Mouse (Mus musculus) right cerebral cortex, adult 18-20 months (tissue): ENCODE measurements at regions not wholly inside any gene's neighbourhood (a gene's known extent, or its start where the extent isn't known, plus 50 kb on each side); places are given as distances from the start of the nearest gene placed in this dataset.

Experiments used
- DNase-seq: peaks from one replicate; pipeline ENCODE4 v3.0.0; 2022; ENCODE audit warnings: mixed read lengths

DNA sequence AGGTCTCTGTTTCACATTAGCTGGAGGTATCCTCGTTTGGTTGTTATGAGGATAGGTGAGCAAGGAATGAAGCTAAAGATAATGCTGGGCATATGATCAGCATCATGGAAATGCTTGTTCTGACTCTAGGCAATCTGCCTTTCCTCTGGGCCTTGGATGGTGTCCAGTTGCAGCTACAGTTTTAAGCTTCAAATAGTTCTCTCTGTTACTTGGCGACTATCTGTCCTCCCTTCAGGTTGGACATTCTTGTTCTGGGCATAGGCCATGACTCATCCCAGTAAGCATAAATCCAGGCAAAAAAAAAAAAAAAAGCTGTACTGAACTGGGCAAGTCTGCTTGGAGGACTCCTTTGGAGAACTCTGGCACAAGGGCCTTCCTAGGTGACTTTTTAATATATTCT, 776.9 kb downstream of the Kcnma1 start:
- no peak for DNase-seq

DNA sequence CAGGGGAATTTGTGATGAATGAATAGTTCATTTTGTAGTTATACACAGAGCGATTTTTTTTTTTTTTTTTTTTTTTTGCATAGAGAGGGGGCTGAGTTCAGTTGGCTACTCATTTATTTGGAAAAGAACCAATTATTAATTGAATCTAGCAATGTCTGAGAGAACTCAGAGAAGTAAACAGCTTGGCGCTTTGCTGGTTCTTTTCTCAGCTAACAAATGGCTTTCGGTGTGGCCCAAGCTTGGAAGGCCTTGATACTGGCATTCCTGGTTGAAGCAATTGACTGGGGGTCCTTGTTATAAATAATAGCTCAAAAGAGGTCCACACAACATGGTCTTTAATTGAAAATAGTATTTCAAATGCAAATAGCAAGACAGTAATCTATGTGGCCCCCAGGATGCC, 815.6 kb downstream of the Kcnma1 start:
- no peak for DNase-seq

DNA sequence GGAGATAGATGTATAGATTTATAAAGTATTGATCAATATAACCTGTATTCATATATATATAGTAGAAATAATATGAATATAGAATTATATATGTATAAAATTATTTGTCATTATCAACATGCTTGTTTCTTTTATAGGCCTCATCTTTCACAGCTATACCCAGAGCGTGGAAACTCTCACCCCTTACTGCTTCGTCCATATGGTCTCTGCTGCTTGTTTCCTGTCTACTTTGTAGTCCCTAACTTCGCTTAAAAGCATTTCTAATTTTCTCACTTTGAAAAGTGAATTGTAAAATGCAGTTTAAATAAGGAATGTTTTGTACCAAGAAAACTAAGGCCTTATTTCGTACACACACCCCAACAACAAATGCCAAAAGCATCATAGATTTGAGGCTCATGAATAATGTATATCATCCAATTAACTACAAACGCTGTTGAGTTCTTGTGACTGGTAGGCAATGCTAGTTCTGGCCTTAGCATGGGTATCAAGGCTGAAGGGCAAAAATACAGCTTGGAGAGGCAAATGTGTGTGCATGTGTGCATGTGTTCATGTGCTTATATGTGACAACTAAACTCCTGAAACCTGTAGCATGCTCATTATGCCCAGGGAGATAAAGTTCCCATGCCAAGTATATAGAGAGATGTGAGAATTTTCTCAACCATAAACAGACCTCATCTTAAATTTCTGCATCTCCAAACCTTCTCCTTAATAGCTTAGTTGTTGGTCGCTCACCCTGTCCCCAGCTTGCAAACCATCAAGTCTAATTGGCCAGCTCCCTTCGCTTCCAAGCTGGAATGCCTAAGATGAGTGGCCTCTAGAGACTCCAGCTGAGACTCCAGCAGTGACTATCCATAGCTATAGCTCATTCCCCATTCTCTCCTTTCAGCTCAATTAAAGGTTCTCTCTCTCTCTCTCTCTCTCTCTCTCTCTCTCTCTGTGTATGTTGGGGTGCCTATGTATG, 819.4 kb downstream of the Kcnma1 start:
- no peak for DNase-seq

DNA sequence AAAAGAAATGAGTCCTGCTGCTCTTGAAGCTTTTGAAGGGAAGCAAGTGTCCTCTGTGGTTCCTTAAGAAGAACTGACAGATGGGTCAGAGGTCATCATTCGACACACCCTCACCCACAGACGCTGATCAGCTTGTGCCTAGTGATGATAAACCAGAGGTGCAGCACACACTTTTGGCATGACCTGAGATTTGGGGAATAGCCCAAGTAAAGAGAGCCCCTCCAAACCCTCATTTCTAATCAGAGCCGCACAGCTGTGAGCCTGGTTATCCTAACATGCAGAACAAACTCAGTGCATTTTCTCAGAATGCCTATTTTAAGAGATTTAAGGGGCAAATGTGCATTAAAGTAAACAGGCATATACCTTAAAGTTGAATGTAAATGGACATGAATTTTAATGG, 821.7 kb downstream of the Kcnma1 start:
- DNase-seq, result no peak

DNA sequence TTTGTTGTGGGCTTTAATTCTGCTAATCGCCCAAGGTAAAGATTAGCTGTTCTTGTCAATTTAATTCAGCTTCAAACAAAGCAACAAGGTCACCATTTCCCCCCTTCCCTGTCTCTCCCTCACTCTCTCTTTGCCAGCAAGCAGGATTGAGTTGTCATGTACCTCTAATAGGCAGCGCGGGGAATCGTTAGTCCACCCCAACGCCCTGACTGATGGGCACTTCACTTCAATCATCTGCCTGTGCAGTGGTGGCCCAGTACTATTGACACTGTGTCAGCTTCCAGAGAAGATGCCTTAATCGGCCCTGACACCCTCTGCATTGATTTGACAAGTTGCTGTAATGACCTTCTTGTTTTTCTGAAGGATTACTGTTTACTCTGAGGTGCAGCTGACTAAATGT, 828.9 kb downstream of the Kcnma1 start:
- no peak for DNase-seq

DNA sequence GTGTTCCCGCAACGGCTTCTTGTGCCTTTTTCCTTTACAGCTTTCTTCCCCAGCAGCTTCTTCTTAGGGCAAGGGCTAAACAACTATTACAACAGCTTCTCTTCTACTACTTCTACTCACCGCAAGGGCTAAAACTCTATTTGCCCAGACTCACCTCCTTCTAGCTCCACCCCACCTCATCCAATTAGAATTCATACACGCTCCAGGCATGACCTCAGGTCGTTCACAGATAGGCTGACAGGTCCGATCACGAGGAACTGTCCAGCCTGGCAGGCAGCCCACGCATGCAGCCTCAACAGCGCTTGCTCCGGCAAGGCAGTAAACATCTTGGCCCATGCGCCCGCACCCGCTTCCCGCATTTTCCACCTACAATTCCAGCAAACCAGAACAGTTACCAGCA, 844.9 kb downstream of the Kcnma1 start:
- DNase-seq, result no peak

DNA sequence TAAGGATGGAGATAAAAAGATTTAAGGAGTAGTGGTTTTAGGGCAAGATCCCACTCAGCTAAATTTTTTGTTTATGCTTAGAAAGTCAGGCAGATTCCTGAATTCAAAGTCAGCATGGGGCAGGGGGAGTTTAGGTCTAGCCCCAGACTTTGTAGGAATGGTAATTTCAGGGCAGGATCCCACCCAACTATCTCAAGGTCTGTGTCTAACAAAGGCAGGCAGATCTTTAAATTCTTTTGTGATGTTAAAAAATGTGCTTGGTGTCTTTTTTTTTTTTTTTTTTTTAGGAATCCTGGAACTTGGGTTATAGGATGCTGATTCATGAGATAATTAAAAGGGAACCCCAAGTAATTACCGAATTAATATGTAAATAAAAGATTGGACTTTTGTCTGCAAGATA, 853.7 kb downstream of the Kcnma1 start:
- no peak for DNase-seq

DNA sequence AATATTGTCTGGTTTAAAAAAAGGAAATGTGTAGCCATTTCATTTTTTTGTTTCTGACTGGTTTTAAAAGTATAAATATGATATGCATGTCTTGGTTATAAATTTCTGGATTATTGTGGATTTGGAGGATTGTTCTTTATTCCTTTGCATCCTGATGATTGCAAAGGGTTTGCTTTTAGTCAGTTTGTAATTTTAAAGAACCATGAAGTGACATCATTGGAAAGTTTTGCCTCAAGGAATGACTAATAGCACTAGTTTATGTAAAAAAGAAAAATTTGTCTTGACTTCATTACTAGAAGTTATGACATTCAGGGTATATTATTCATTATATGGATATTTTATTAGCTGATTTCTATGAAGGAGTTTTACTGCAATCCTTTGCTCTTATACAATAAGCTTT, 863.9 kb downstream of the Kcnma1 start:
- DNase-seq, result no peak

DNA sequence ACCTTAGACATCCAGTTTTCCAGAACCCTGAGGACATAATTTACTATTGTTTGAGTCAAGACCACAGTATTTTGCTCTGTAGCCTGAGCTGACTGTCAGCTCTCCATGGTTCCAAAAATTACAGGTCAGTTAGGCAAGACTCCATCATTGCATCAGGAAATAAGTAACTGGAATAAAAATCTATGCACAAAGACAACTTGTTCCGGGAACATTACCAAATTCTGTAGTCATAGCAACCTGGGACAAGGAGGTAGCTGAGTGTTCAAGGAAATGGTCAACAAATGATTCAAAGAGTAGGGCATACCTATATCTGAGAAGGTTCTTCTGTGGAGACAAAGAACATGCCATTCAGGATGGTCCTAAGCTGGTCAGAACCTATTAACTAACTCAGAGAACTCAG, 867.3 kb downstream of the Kcnma1 start:
- DNase-seq, result no peak

DNA sequence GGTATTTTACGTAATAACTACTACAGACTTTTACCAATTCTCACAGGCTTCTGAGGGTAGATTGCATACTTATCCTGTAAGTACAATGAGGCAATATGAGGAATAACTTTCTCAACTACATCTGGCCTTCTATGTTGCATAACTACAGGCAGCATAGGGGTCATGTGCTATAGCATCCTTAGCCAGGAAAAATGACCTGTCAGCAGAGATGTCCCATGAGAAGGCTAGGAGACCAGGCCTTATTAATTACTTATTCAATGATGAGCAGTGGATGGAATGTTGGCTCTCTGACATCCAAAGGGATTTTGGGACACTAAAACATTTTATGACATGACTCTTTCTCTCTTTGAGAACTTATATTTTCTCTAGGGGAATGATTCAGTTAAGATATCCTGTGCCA, 873.9 kb downstream of the Kcnma1 start:
- no peak for DNase-seq

DNA sequence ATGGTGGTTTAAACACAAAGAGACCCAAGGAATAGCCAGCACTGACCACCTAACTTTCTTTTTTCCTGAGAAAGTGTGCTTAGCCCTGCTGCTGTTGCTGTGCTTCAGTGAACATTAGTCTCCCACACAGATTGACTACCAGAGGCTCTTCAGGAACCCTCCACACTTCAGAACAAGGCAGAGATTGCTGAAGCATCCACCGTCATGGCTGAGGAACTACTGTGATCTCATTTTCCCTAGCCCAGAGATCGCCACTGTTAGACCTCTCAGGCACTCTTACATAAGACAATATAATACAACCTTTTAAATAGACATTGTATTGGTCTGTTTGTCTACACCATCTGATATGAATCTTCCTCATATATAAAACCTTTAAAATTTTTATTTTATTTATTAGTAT, 879.6 kb downstream of the Kcnma1 start:
- no peak for DNase-seq

DNA sequence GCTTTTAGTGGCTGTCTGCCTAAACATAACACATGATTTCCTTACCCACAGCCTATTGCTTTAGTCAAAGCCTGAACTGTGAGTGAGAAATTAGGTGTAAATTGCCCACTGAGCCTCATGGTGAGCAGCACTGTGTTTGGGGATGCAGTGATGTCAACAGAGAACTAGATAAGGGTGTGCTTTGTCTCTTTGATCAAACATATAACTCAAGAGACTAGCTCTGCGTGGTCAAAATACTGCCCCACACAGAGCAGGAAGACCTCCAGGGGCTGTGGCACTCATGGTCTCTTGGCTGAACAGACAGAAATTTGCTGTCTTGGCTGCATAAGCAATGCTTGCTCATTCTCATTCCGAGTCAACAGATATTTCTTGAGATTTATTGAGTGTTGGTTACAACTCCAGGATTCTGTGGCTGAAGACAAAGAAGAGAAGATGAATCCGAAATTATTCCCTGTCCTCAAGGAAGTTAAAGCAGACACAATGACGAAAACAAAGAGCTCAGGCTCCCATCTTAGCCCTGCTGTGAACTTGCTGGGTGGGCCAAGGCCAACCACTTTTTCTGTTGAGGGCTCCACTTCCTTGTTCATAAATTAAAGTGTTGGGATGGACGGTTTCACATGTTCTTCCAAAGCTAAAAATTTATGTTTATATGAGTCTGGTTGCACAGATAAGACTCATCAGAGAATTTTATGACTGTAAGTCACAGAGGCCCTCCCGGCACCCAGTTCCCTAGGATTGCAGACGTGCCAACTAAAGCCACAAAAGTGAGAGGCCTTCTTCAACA, 882.4 kb downstream of the Kcnma1 start:
- no peak for DNase-seq

DNA sequence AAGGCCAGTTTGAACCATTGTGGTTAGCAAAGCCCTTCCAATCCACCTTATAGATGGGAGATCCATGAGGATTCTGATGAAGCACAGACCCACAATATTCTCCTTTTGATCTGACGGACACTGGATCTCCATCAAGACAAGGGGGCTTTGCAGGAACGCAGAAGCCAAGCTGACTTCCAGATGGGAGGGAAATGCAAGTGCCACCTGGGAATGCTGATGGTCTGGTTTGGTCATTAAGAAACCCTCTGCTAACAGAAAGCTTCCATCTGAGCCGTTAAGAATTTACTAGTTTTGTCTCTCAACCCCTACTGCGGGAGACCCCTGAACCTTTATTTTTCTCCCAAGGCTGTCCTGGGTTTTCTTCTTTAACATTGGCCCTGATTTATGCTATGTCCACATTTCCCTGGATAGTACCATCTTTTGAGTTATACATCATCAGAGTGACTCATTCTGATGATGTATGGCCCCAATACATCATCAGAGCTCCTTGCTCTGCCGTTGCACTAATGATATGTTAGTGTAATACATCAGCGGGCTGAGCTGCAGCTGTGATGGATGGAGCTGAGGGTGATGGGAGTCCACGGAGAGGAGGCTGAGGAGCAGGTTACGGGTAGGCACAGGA, 898.3 kb downstream of the Kcnma1 start:
- no peak for DNase-seq

DNA sequence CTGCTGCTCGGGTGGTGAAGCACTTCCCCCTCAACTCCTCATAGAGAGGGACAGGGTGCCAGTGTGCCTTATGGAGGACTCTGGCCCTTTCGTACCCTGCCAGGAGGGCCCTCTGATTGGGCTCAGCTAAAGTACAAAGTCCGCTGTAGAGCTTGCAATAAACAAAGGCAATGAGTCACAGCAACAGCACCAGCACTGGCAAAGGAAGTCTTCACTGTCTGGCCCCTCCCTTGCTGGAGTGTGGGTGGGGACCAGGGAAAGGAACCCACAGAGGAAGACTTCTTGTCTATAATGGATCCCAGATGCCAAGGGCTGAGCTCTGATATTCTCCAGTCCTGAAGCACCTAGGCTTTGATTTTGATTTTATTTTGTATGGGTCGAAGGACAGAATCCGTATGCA, 899.4 kb downstream of the Kcnma1 start:
- no peak for DNase-seq

DNA sequence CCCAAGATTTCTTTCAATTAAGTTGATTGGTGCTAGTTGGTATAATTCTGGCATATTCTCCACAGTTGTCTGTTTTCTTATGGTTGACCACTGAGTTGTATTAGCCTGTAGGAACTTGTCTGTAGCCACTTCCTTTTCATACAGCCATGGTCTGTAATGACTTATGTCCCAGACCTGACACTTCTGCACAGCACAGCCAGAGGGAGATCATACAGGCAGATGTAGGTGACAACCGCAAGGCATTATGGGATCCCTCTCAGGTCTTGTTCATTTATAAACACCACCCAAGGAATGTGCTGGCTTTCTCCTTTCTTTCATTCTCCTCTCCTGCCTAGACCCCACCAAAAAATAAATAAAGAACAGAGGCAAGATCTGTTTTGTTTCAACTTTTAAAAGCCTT, 899.8 kb downstream of the Kcnma1 start:
- no peak for DNase-seq

DNA sequence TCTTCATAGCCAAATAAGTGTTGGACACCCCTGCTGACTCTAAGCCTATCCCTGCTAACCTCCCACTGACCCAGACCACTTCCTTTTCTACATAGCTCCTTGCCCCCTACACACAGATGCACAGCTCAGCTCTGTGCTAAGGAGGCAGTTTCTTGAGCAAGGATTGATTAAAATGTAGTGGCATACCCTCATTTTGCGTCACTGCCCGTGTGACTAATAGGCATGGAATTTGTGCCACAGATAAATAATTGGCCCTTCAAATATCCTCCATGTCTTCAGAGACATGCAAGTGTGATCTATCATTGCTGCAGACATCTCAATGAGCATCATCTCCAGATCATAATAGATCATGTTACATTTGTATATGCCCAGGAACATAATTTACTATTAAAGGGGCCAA, 901.9 kb downstream of the Kcnma1 start:
- no peak for DNase-seq

DNA sequence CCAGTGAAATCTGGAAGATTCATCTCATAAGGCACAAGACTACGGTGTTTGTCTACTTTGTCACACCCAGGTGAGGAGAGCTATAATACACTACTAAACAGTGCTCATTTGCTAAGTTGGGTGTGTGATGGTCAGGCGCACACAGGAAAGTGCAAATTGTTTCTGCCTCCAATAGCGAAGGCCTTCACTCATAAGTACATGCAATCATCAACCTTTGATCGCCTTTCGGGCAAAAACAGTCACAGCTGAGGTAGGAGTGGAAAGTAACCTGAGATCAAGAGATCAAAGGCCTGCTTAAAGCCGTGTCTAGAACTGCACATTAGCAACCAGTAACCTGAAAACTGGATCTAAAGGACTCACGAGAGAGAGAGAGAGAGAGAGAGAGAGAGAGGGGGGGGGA, 905.7 kb downstream of the Kcnma1 start:
- DNase-seq, result no peak

DNA sequence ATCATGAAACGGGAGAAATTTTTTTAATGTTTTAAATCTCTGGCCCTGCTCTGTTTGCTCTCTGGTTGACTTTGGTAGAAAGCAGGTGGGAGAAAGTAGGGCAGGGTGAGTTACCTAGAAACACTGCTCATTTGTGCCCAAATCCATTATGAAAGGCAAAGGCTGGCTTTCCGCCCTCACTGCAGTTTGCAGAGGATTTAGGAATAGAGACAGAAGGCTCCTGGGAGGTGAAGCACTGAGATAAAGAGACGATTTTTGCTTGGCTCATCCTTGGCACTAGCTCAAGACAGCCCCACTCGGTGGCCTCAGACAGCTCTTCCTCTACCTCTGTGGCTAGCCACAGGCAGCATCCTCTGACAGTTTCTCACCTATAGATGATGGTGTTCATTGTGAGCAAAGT, 906.8 kb downstream of the Kcnma1 start:
- peak; percentile 2 for DNase-seq
